Mouse (Mus musculus) hindbrain, embryonic 14.5 days (tissue): Measurements from ENCODE around the gene Trim41. TPM values are rescaled to one million over a fixed set of nuclear protein-coding genes. Genes with fewer than 3 reads are reported as not detected.
"Not testable (repeated sequence)": the region's sequence is repeated elsewhere in the genome, so short reads cannot be mapped to it uniquely, and the experiment has no call there.

Source experiments
- ATAC-seq: fragments of 200-750 bp; cut with Nextera tagmentation; 2 replicates; pipeline ENCODE4 v1.8.0; 2017; ENCODE audit warnings: moderate number of reproducible peaks, mild to moderate bottlenecking, moderate TSS enrichment, moderate library complexity; ENCODE audit not compliant: low FRiP score
- DNase-seq: peaks from one replicate; pipeline ENCODE4 v3.0.0-alpha.2; 2015; ENCODE audit warnings: low spot score
- H3K27ac ChIP-seq: fragments of 300-500 bp; sonication (generic); 2 replicates; pipeline ENCODE4 v1.5.1; 2014; ENCODE audit warnings: mild to moderate bottlenecking, moderate library complexity
- H3K27me3 ChIP-seq: fragments of 300-500 bp; sonication (generic); 2 replicates; pipeline ENCODE4 v1.6.1; 2014; ENCODE audit warnings: mild to moderate bottlenecking, low read length, mixed read lengths; ENCODE audit not compliant: control insufficient read depth, insufficient read depth
- H3K36me3 ChIP-seq: fragments of 300-500 bp; sonication (generic); replicated peaks from 2 replicates; pipeline ENCODE4 v1.6.1; 2014; ENCODE audit not compliant: control insufficient read depth, insufficient read depth
- H3K4me1 ChIP-seq: fragments of 300-500 bp; sonication (generic); replicated peaks from 2 replicates; pipeline ENCODE4 v1.6.1; 2014; ENCODE audit warnings: antibody characterized with exemption, low read length, mixed read lengths; ENCODE audit not compliant: control insufficient read depth, insufficient read depth
- H3K4me2 ChIP-seq: fragments of 300-500 bp; sonication (generic); replicated peaks from 2 replicates; pipeline ENCODE4 v1.6.1; 2014; ENCODE audit warnings: mild to moderate bottlenecking, moderate library complexity
- H3K4me3 ChIP-seq: fragments of 300-500 bp; sonication (generic); replicated peaks from 2 replicates; pipeline ENCODE4 v1.5.1; 2014; ENCODE audit warnings: mild to moderate bottlenecking, low read length
- H3K9ac ChIP-seq: fragments of 300-500 bp; sonication (generic); 2 replicates; pipeline ENCODE4 v1.6.1; 2014
- H3K9me3 ChIP-seq: fragments of 300-500 bp; sonication (generic); 2 replicates; pipeline ENCODE4 v1.6.1; 2016; ENCODE audit warnings: low read length; ENCODE audit not compliant: control insufficient read depth
- WGBS: fragments of 180-500 bp; shearing (Covaris S2); extraction: QIAGEN DNeasy Blood & Tissue Kit; methylation state at CpG from one replicate; pipeline ENCODE4 v1.1.7; 2014; 5-methylcytosine and 5-hydroxymethylcytosine counted together
- polyA plus RNA-seq: library from polyadenylated mRNA; unstranded; fragments of >200 nt; fragmentation: Nextera tagmentation; extraction: Ambion mirVana; gene quantifications from 2 replicates; pipeline ENCODE4 v1.2.1, GENCODE M21; 2014

The Trim41 gene
- polyA plus RNA-seq, 1 experiment from 2014 or later = 5.6 TPM

DNA sequence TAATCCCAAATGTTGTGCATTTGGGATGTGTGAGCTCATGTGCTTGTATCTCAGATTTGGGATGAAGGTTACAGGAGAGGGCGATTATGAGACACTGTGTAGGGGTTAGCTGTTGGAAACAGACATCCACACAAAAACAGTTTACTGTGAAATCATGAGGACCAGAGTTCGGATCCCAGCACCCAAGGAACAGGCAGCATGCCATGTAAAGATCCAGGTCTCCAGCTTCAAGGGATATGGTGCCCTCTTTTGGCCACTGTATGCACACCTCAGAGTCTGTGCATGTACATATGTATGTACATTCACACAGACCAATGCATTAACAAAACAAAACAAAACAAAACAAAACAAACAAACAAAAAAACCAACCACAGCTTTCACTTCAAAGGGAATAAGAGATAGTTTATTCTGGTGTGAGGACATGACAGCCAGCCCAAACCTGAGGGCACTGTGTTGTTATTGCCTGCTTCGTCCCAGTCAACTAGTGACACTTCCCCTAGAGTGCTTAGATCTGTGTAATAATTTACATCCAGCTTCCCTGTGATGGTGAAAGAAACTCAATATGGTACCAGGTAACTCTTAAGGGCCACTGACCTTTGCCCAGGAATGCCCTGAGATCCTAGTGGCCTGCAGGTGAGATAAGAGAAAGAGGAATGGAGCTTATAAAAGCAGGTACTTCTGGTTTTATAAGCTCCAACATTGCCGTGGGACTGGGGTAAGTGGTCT is 34.3 kb upstream of the Trim41 start:
- 0 out of 2 replicates have a peak, but pooled peaks cover 3% of the 10 kb centered on the region for H3K27me3 ChIP-seq
- DNase-seq = no peak
- no peak overlapping the region for H3K9ac ChIP-seq
- ATAC-seq = no peak
- peaks cover 19% of the 10 kb centered on the region for H3K4me1 ChIP-seq
- H3K27ac ChIP-seq = no peak overlapping the region
- no peak overlapping the region for H3K4me3 ChIP-seq
- no peaks in the 10 kb centered on the region for H3K36me3 ChIP-seq
- WGBS = 85% methylated on average over 4 of the region's 4 CpGs
- no peaks in the 10 kb centered on the region for H3K9me3 ChIP-seq
- H3K4me2 ChIP-seq = no peak overlapping the region

DNA sequence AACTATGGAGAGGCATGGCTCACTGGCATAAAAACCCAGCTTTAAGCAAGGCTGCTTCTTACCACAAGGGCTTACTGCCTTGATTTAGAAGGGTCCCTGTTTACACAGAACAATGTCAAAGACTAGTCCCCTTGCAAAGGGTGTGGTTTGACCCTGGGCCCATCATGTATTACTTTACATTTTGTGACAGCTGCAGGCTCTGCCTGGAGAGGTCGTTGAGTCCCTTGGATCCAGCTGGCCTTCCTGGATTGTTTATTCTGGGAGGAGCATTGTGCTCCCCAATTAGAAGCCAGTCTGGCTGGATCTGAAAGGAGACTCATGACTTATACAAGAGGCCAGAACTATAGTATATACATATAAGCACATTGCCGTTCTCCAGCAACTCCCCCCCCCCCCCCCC is 33.1 kb upstream of the Trim41 start:
- ATAC-seq (no peak), DNase-seq (no peak)
- Histone ChIP-seq H3K9me3 (no peaks in the 10 kb centered on the region), H3K4me3 (no peak overlapping the region), H3K4me1 (peaks cover 19% of the 10 kb centered on the region), H3K27ac (no peak overlapping the region), H3K36me3 (no peaks in the 10 kb centered on the region), H3K27me3 (0 out of 2 replicates have a peak, but pooled peaks cover 3% of the 10 kb centered on the region), H3K4me2 (no peak overlapping the region), H3K9ac (no peak overlapping the region)
- 65% methylated on average over 2 of the region's 2 CpGs for WGBS

DNA sequence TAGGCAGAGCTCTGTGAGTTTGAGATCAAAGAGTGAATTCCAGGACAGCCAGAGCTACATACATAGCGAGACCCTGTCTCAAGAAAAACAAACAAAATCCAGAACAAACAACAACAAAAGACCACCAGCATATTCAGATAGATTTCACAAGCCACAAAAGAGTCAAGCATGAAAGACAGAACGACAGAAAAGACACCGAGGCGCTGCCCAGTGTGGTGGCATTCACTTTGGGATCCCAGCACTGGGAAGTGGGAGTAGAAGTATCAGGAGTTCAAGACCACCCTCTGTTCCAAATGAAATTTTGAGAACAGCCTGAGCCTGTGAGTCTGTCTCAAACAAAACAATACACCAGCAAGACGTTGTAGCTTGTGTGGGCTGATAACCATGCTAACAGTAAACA is 29.7 kb upstream of the Trim41 start:
- no peaks in the 10 kb centered on the region for H3K4me1 ChIP-seq
- no peaks in the 10 kb centered on the region for H3K9me3 ChIP-seq
- H3K4me3 ChIP-seq = no peak overlapping the region
- H3K27ac ChIP-seq = no peak overlapping the region
- ATAC-seq (no peak), DNase-seq (no peak)
- H3K9ac ChIP-seq = no peak overlapping the region
- H3K4me2 ChIP-seq = no peak overlapping the region
- 0 out of 2 replicates have a peak, but pooled peaks cover 3% of the 10 kb centered on the region for H3K27me3 ChIP-seq
- 67% methylated on average over 5 of the region's 5 CpGs for WGBS
- no peaks in the 10 kb centered on the region for H3K36me3 ChIP-seq

DNA sequence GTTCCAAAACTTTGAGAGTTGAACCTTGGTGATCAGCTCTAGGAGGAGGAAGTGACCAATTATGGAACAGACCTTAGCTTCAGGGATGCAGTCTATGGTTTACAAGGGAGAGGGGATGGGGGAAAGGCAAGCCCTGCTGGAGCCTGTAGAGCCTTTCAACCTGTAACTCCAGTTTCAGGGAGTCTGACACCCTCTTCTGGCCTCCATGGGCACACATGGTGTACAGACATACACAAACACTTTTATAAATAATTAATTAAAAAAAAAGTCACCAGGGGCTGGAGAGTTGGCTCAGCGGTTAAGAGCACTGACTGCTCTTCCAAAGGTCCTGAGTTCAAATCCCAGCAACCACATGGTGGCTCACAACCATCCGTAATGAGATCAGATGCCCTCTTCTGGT is 29.2 kb upstream of the Trim41 start:
- not testable (repeated sequence) for H3K4me3 ChIP-seq, H3K9me3 ChIP-seq, ATAC-seq, H3K9ac ChIP-seq, H3K4me2 ChIP-seq, H3K4me1 ChIP-seq, DNase-seq, H3K27me3 ChIP-seq, H3K36me3 ChIP-seq, H3K27ac ChIP-seq
- WGBS = 77% methylated on average over 2 of the region's 2 CpGs

DNA sequence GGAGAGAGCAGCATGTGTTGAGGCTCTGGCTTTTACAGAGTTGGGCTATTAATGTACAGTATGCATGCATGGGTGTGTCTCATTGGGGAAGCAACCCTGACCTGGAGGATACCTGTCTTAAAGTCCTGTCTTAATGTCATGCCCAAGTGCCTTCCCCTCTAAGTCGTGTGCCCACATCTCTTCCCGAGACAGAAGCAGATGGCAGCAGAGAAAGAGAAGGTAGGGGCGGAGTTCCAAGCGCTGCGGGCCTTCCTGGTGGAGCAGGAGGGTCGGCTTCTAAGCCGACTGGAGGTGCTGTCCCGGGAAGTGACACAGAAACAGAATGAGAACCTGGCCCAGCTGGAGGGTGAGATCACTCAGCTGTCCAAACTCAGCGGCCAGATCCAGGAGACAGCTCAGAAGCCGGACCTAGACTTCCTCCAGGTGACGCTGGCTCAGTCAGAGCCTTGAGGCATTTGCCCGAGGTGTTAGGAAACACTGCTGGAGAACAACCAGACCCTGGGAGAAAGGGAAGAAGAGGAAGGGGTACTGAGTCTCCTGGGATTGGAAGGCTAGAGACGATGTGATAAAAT is 28.2 kb upstream of the Trim41 start:
- Histone ChIP-seq H3K27me3 (0 out of 2 replicates have a peak, but pooled peaks cover 3% of the 10 kb centered on the region), H3K27ac (no peak overlapping the region), H3K4me3 (no peak overlapping the region), H3K4me1 (no peaks in the 10 kb centered on the region), H3K4me2 (no peak overlapping the region), H3K36me3 (no peaks in the 10 kb centered on the region), H3K9ac (no peak overlapping the region), H3K9me3 (no peaks in the 10 kb centered on the region)
- DNase-seq (no peak), ATAC-seq (no peak)
- WGBS = 44% methylated on average over 13 of the region's 13 CpGs

DNA sequence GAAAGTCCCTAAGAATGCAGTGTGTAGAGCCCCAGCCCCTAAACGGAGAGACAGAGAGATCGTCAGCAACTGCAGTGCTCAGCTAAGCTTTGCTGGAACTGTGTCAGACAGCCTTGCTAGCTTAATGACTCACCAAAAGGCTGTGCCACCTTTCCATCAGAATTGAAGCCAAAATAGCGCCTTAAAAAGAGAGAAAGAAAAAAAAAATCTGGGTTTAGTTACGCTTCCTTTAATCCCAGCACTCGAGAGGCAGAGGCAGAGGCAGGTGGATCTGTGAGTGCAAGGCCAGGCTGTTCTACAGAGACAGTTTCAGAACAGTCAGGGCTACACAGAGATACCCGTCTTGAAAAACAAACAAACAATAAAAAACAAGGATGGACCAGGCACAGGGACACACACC is 27.2 kb upstream of the Trim41 start:
- Histone ChIP-seq H3K4me1 (no peaks in the 10 kb centered on the region), H3K4me3 (no peak overlapping the region), H3K9ac (no peak overlapping the region), H3K27me3 (0 out of 2 replicates have a peak, but pooled peaks cover 9% of the 10 kb centered on the region), H3K4me2 (no peak overlapping the region), H3K27ac (no peak overlapping the region), H3K9me3 (no peaks in the 10 kb centered on the region), H3K36me3 (no peaks in the 10 kb centered on the region)
- no peak for ATAC-seq
- 68% methylated on average over 6 of the region's 6 CpGs for WGBS
- no peak for DNase-seq

DNA sequence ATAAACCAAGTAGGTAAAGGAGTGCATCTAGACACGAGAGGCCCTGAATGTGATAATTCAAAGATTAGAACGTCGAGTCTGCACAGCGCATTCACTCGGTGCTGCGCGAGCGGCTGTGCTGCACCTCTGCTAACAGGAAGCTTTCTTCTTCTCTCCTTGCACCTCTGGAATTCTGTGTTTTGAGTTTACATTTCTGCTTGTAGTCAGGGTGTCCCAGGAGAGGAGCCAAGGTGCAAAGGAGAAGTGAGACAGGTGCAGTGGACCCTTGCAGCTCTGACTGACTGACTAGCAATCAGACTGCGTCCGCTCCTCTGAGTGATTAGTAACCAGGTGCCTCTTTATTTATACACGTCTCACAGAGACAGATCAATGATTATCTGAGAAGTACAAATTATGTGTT is 26.0 kb upstream of the Trim41 start:
- DNase-seq (no peak), ATAC-seq (no peak)
- Histone ChIP-seq H3K4me3 (no peak overlapping the region), H3K4me2 (no peak overlapping the region), H3K9me3 (no peaks in the 10 kb centered on the region), H3K27me3 (0 out of 2 replicates have a peak, but pooled peaks cover 5% of the 10 kb centered on the region), H3K9ac (no peak overlapping the region), H3K36me3 (no peaks in the 10 kb centered on the region), H3K4me1 (0 out of 2 replicates have a peak, but pooled peaks cover 5% of the 10 kb centered on the region), H3K27ac (no peak overlapping the region)
- WGBS = 86% methylated on average over 11 of the region's 11 CpGs

DNA sequence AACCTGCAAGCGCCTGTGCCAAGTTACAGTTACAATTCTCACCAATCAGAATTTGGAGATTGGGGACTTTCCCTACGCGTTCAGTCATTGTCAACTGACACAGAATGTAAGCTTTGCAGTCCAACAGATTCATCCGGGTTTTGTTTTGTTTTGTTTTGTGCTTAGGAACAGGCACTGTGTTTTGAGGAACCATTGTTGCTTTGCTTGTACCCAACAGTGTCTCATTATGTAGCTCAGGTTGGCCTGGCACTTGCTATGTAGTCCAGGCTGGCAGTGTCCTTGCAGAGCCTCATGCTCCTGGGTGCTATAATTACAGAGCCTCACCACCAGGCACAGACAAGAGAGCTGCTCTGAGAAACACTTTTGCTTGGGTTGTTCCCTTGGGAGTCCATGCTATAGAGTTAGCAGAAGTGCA is 25.2 kb upstream of the Trim41 start:
- WGBS = 81% methylated on average over 4 of the region's 4 CpGs
- ATAC-seq = no peak
- 0 out of 2 replicates have a peak, but pooled peaks cover 5% of the 10 kb centered on the region for H3K4me1 ChIP-seq

DNA sequence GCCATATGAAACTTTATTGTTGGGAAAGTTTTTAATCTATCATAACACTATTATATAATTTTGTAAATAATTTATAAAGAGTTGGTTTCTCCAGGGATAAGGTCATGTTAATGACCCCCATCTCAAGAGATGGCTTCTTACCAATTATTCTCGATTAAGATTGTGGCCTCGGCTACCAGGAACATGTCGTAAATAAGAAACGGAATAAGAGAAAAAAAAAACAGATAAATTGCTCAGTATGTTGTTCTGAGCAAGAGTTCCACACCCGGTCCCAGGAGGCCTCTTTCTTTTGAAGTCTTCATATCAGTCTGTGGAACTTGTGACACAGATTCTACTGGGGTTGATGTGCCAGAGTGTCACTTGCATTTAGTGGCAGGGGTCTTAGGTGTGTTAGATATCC is 24.1 kb upstream of the Trim41 start:
- WGBS = 88% methylated on average over 5 of the region's 5 CpGs
- ATAC-seq = no peak
- H3K27ac ChIP-seq = no peak overlapping the region

More for the DNA sequence above, 25.2 kb upstream of the Trim41 start:
- Histone ChIP-seq H3K27ac (no peak overlapping the region), H3K9me3 (no peaks in the 10 kb centered on the region), H3K4me3 (no peak overlapping the region), H3K27me3 (0 out of 2 replicates have a peak, but pooled peaks cover 5% of the 10 kb centered on the region), H3K4me2 (no peak overlapping the region), H3K9ac (no peak overlapping the region), H3K36me3 (no peaks in the 10 kb centered on the region)
- no peak for DNase-seq

More for the DNA sequence above, 24.1 kb upstream of the Trim41 start:
- Histone ChIP-seq H3K4me3 (no peak overlapping the region), H3K4me2 (no peak overlapping the region), H3K9ac (no peak overlapping the region), H3K36me3 (no peaks in the 10 kb centered on the region), H3K27me3 (0 out of 2 replicates have a peak, but pooled peaks cover 6% of the 10 kb centered on the region), H3K9me3 (no peaks in the 10 kb centered on the region), H3K4me1 (peaks cover 8% of the 10 kb centered on the region; the same call in 1 of the 2 replicates)
- DNase-seq = no peak
